Mouse (Mus musculus) forebrain, embryonic 14.5 days (tissue): ENCODE measurements at regions not wholly inside any gene's neighbourhood (a gene's known extent, or its start where the extent isn't known, plus 50 kb on each side); places are given as distances from the start of the nearest gene placed in this dataset.

Experiments
- ATAC-seq: fragments of 200-750 bp; cut with Nextera tagmentation; 2 replicates; pipeline ENCODE4 v1.8.0; 2017; ENCODE audit warnings: mild to moderate bottlenecking, moderate library complexity
- DNase-seq: peaks from one replicate; pipeline ENCODE4 v3.0.0-alpha.2; 2015; ENCODE audit warnings: low spot score
- H3K27ac ChIP-seq: fragments of 300-500 bp; sonication (generic); 2 replicates; pipeline ENCODE4 v1.5.1; 2014; ENCODE audit warnings: low read depth, mild to moderate bottlenecking, control low read depth, low read length, moderate library complexity
- H3K27me3 ChIP-seq: fragments of 300-500 bp; sonication (generic); replicated peaks from 2 replicates; pipeline ENCODE4 v1.6.1; 2014; ENCODE audit warnings: low read length, control low read depth, mixed read lengths; ENCODE audit not compliant: control insufficient read depth, insufficient read depth
- H3K36me3 ChIP-seq: fragments of 300-500 bp; sonication (generic); 2 replicates; pipeline ENCODE4 v1.6.1; 2014; ENCODE audit warnings: low read length, control low read depth; ENCODE audit not compliant: control insufficient read depth, insufficient read depth
- H3K4me1 ChIP-seq: fragments of 300-500 bp; sonication (generic); 2 replicates; pipeline ENCODE4 v1.6.1; 2014; ENCODE audit warnings: antibody characterized with exemption, low read length, control low read depth; ENCODE audit not compliant: control insufficient read depth, insufficient read depth
- H3K4me2 ChIP-seq: fragments of 300-500 bp; sonication (generic); 2 replicates; pipeline ENCODE4 v1.6.1; 2014; ENCODE audit warnings: mild to moderate bottlenecking, control low read depth, low read length
- H3K4me3 ChIP-seq: fragments of 300-500 bp; sonication (generic); 2 replicates; pipeline ENCODE4 v1.5.1; 2014; ENCODE audit warnings: low read depth, low read length, control low read depth
- H3K9ac ChIP-seq: fragments of 300-500 bp; sonication (generic); 2 replicates; pipeline ENCODE4 v1.6.1; 2014; ENCODE audit warnings: mild to moderate bottlenecking, low read length, control low read depth, moderate library complexity
- H3K9me3 ChIP-seq: fragments of 300-500 bp; sonication (generic); replicated peaks from 2 replicates; pipeline ENCODE4 v1.6.1; 2016; ENCODE audit warnings: low read length, control low read depth, mixed read lengths; ENCODE audit not compliant: control insufficient read depth
- WGBS: fragments of 180-500 bp; shearing (Covaris S2); extraction: QIAGEN DNeasy Blood & Tissue Kit; methylation state at CpG from one replicate; pipeline ENCODE4 v1.1.7; 2014; 5-methylcytosine and 5-hydroxymethylcytosine counted together

DNA sequence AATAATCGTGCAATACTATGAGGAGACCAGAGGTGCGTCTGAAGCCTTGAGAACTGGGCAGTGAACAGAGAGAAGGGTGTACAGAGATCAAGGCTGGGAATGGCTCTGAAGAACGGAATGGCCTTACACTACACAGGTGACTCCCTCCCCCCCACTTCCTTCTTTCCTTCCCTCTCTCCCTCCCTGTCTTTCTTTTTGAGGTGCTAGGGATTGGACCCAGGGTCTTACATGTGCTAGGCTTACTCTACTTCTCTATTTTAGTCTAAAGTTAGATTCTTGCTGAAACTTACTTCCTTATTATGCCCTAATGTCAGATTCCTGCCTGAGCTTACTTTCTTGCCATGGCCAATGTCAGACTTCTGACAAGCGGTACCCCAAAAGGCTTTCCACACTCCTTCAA is 176.2 kb upstream of the Gadl1 start:
- Histone ChIP-seq H3K9ac (no peak overlapping the region), H3K4me1 (no peaks in the 10 kb centered on the region), H3K4me3 (no peak overlapping the region), H3K36me3 (no peaks in the 10 kb centered on the region), H3K4me2 (no peak overlapping the region), H3K27me3 (no peaks in the 10 kb centered on the region), H3K27ac (no peak overlapping the region), H3K9me3 (no peaks in the 10 kb centered on the region)
- DNase-seq: no peak
- 95% methylated on average over 4 of the region's 4 CpGs for WGBS
- ATAC-seq: no peak

DNA sequence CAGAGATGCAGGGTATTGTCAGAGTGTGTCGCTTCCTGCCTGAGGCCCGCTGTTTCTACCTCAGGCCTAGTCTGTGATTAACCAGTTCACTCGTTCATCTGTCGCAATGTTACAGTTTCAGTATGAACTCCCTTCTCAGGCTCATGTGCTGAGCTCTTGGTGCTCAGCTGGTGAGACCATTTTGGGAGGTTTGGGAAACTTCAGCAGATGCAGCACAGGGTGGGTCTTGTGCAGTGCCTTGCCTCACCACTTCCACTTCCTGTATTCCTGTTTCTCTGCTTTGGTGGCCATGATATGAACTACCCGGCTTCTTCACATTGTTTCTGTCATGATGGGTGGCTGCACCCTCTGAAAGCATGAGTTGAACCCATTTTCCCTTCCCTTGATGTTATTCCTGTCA is 169.3 kb upstream of the Gadl1 start:
- ATAC-seq (no peak), DNase-seq (no peak)
- Histone ChIP-seq H3K9me3 (no peaks in the 10 kb centered on the region), H3K9ac (no peak overlapping the region), H3K36me3 (no peaks in the 10 kb centered on the region), H3K27me3 (no peaks in the 10 kb centered on the region), H3K4me2 (no peak overlapping the region), H3K27ac (no peak overlapping the region), H3K4me3 (no peak overlapping the region), H3K4me1 (no peaks in the 10 kb centered on the region)
- 92% methylated on average over 5 of the region's 5 CpGs for WGBS

DNA sequence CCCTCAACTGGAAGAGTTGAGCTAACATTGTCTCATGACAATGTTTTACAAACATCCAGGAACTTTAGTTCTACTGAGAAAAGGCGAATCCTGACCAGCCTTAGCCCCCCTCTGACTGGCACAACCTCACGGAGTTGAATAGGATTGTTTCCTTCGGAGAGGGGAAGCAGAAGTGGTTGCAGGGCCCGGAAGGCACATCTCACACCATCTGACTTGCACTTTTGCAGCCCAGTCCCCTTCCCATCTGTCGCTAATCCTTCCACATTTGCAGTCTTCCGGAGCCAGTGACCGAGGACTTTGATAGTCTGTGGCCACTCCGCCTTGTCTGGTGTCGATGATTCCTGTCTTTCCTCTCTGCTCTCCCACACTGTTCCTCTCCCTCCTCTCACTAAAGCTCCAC is 162.8 kb upstream of the Gadl1 start:
- H3K9me3 ChIP-seq: no peaks in the 10 kb centered on the region
- no peak overlapping the region for H3K27ac ChIP-seq
- no peak overlapping the region for H3K4me2 ChIP-seq
- 86% methylated on average over 9 of the region's 9 CpGs for WGBS
- no peak overlapping the region for H3K9ac ChIP-seq
- no peak for DNase-seq
- ATAC-seq: no peak
- H3K36me3 ChIP-seq: no peaks in the 10 kb centered on the region
- no peak overlapping the region for H3K4me3 ChIP-seq
- no peaks in the 10 kb centered on the region for H3K27me3 ChIP-seq
- H3K4me1 ChIP-seq: no peaks in the 10 kb centered on the region

DNA sequence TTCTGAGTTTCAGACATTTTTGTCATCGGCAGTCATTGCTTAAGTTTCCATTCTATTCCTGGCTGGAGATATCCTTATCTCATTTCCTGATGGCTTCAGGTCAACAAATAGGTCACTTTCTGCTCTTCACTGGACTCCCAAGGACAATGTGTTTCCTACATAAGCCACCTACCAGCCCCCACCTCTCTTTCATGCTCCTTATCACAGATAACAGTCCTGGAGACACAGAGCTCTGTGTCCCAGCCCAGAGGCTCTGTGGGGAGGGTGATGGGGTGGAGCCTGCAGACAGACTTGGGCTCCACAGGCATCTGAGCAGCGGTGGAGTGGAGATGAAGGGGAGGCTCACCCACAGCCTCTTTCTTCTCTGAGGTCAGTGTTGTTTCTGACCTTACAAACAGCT is 148.8 kb upstream of the Gadl1 start:
- no peaks in the 10 kb centered on the region for H3K36me3 ChIP-seq
- ATAC-seq: no peak
- H3K9ac ChIP-seq: no peak overlapping the region
- no peak overlapping the region for H3K27ac ChIP-seq
- DNase-seq: no peak
- H3K4me2 ChIP-seq: no peak overlapping the region
- H3K4me1 ChIP-seq: no peaks in the 10 kb centered on the region
- H3K27me3 ChIP-seq: no peaks in the 10 kb centered on the region
- no peak overlapping the region for H3K4me3 ChIP-seq
- H3K9me3 ChIP-seq: no peaks in the 10 kb centered on the region
- 66% methylated on average over 2 of the region's 2 CpGs for WGBS

DNA sequence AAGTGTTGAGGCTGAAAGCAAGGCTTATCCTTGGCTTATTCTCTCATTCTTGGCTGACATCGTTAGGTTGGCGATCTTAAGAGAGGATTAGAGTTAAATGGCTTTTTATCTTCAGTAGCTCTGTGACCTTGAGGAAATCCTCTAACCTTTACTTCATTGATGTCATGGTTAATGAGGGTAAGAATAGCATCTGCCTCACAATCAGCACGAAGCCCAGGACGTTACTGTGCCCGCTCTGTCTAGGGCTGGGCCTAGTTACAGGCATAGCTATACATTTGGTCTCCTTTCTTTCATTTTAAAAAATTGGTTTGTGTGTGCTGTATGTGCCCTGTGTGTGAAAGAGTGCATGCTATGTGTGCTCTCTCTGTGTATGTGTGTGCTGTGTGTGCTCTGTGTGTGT is 145.1 kb upstream of the Gadl1 start:
- Histone ChIP-seq H3K4me3 (no peak overlapping the region), H3K27me3 (no peaks in the 10 kb centered on the region), H3K27ac (no peak overlapping the region), H3K4me1 (no peaks in the 10 kb centered on the region), H3K9ac (no peak overlapping the region), H3K36me3 (no peaks in the 10 kb centered on the region), H3K4me2 (no peak overlapping the region), H3K9me3 (no peaks in the 10 kb centered on the region)
- peak; percentile 23 for DNase-seq
- 23% methylated on average over 5 of the region's 5 CpGs for WGBS
- no peak for ATAC-seq

DNA sequence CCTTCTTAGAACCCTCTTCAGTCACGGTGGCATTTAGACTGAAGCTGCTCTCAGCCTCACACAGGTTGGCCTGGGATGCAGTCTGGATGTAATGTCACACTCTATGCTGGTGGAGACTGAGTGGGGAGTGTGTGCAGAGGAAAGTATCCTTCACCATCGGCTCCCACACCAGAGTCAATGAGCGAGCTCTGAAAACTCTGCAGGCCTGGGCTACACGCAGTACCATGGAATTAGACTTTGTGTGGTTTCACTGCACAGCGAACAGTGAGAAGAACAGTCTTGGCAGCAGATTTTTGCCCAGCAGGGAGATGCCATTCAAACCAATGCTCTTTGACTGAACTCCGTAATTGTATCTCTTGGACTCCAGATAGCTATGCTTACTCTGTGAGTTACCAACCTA is 142.8 kb upstream of the Gadl1 start:
- no peak overlapping the region for H3K27ac ChIP-seq
- WGBS: 90% methylated on average over 6 of the region's 6 CpGs

DNA sequence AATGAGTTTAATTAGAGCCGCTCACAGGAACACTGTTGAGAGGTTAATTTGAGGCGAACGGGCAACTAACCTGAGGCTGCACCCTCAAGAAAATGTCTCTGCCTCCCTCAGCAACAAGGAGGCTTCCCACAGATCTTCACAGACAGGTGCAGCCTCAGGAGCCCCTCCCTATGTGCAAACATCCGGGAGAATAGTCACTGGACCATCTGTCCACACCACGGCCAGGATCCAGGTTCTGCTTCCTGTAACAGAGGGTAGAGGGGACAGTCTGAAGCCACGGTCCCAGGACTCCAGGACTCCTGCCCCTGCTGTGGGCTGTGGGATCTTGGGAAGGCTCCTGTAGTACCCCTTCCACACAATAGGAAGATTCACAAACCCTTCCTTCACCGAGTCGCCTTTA is 134.1 kb upstream of the Gadl1 start:
- WGBS: 65% methylated on average over 8 of the region's 8 CpGs
- no peaks in the 10 kb centered on the region for H3K27me3 ChIP-seq
- H3K9ac ChIP-seq: no peak overlapping the region
- no peak overlapping the region for H3K4me2 ChIP-seq
- no peaks in the 10 kb centered on the region for H3K9me3 ChIP-seq
- no peaks in the 10 kb centered on the region for H3K36me3 ChIP-seq
- no peak overlapping the region for H3K4me3 ChIP-seq
- H3K4me1 ChIP-seq: no peaks in the 10 kb centered on the region; the same call in 1 of the 2 replicates
- DNase-seq (no peak), ATAC-seq (no peak)
- no peak overlapping the region for H3K27ac ChIP-seq

More for the DNA sequence above, 142.8 kb upstream of the Gadl1 start:
- H3K9ac ChIP-seq: no peak overlapping the region
- no peaks in the 10 kb centered on the region for H3K9me3 ChIP-seq
- no peaks in the 10 kb centered on the region for H3K36me3 ChIP-seq
- DNase-seq (no peak), ATAC-seq (no peak)
- no peak overlapping the region for H3K4me3 ChIP-seq
- no peaks in the 10 kb centered on the region for H3K27me3 ChIP-seq
- H3K4me1 ChIP-seq: no peaks in the 10 kb centered on the region
- H3K4me2 ChIP-seq: no peak overlapping the region

DNA sequence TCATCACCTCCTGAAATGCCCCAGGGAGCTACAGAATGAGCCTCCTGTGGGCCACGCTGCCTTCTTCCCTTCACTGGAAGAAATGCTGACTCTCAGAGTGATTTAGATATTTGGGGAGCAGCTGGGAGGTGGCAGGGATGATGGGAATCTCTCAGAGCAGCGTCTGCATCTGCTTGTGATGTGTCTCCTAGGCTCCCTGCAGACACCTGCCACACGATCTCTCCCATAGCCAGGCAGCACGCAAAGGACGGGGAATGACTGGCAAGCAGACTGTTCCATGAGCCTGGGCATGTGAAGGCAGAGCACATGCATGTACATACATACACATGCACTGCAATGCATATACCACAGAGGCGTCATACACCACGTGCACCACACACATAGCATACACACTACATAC is 133.4 kb upstream of the Gadl1 start:
- Histone ChIP-seq H3K4me3 (no peak overlapping the region), H3K36me3 (no peaks in the 10 kb centered on the region), H3K4me2 (no peak overlapping the region), H3K27me3 (no peaks in the 10 kb centered on the region), H3K9ac (no peak overlapping the region), H3K27ac (no peak overlapping the region), H3K4me1 (no peaks in the 10 kb centered on the region; the same call in 1 of the 2 replicates), H3K9me3 (no peaks in the 10 kb centered on the region)
- 82% methylated on average over 7 of the region's 7 CpGs for WGBS
- DNase-seq: peak; percentile 27
- no peak for ATAC-seq

DNA sequence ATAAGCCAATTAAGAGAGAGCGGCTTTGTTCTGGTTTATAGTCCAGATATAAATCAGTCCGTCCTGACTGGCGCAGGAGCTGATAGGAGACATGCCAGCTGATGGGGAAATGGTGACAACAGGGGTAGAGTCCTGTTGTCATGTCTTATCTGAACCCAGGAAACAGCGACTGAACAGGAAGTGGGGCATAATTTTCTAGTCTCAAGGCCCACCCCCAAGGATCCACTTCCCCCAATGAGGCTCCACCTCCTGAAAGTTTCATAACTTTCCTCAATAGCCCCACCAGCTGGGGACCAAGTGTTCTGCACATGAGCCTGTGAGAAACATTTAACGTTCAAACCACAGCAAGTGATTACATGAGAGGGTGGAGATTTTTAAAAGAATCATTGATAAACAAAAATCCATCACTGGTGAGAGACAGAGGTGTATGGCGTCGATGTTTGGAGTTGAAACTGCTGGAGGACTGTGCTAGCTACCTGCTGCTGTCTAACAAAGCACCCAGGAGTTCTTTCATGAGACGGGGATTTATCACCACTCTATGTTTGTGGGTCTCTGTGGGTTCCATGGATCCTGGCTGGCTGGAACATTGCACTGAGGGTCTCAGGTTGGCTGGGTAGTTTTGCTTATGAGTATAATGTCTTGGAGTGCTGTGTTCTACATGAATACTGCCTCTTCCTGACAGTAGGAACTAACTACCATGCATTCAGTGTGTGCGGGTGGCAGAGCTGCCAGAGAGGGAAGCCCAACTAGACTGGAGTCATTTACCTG is 132.0 kb upstream of the Gadl1 start:
- no peak for DNase-seq
- no peak for ATAC-seq
- WGBS: 90% methylated on average over 9 of the region's 9 CpGs

More for the DNA sequence above, 132.0 kb upstream of the Gadl1 start:
- no peak overlapping the region for H3K27ac ChIP-seq
- no peak overlapping the region for H3K4me3 ChIP-seq
- no peaks in the 10 kb centered on the region for H3K36me3 ChIP-seq
- H3K4me1 ChIP-seq: no peaks in the 10 kb centered on the region; the same call in 1 of the 2 replicates
- H3K9ac ChIP-seq: no peak overlapping the region
- H3K4me2 ChIP-seq: no peak overlapping the region
- H3K9me3 ChIP-seq: no peaks in the 10 kb centered on the region
- no peaks in the 10 kb centered on the region for H3K27me3 ChIP-seq
